Mouse (Mus musculus) lung, postnatal 0 days (tissue): Measurements from ENCODE around the gene Ctss. TPM values are rescaled to one million over a fixed set of nuclear protein-coding genes. Genes with fewer than 3 reads are reported as not detected.

Experiments used
- ATAC-seq: fragments of 200-750 bp; cut with Nextera tagmentation; 2 replicates; pipeline ENCODE4 v1.8.0; 2017; ENCODE audit warnings: moderate library complexity
- DNase-seq: peaks from one replicate; pipeline ENCODE4 v3.0.0-alpha.2; 2016; ENCODE audit warnings: low spot score
- H3K27ac ChIP-seq: fragments of 300-500 bp; sonication (generic); 2 replicates; pipeline ENCODE4 v1.5.1; 2014; ENCODE audit warnings: antibody characterized with exemption, mild to moderate bottlenecking, low read length, mixed read lengths
- H3K27me3 ChIP-seq: fragments of 300-500 bp; sonication (generic); replicated peaks from 2 replicates; pipeline ENCODE4 v1.6.1; 2014; ENCODE audit warnings: low read length, mixed read lengths; ENCODE audit not compliant: insufficient read depth
- H3K36me3 ChIP-seq: fragments of 300-500 bp; sonication (generic); 2 replicates; pipeline ENCODE4 v1.6.1; 2014; ENCODE audit warnings: low read length, mixed read lengths; ENCODE audit not compliant: insufficient read depth
- H3K4me1 ChIP-seq: fragments of 300-500 bp; sonication (generic); 2 replicates; pipeline ENCODE4 v1.6.1; 2014; ENCODE audit warnings: antibody characterized with exemption, low read depth, low read length, mixed read lengths; ENCODE audit not compliant: insufficient read depth
- H3K4me2 ChIP-seq: fragments of 300-500 bp; sonication (generic); replicated peaks from 2 replicates; pipeline ENCODE4 v1.6.1; 2014; ENCODE audit warnings: low read depth, mild to moderate bottlenecking, low read length, moderate library complexity, mixed read lengths
- H3K4me3 ChIP-seq: fragments of 300-500 bp; sonication (generic); 2 replicates; pipeline ENCODE4 v1.5.1; 2014; ENCODE audit warnings: low read depth, low read length
- H3K9ac ChIP-seq: fragments of 300-500 bp; sonication (generic); replicated peaks from 2 replicates; pipeline ENCODE4 v1.6.1; 2014; ENCODE audit warnings: low read depth, mild to moderate bottlenecking
- H3K9me3 ChIP-seq: fragments of 300-500 bp; sonication (generic); 2 replicates; pipeline ENCODE4 v1.6.1; 2016; ENCODE audit warnings: low read length, mixed read lengths
- CTCF ChIP-seq: IDR thresholded peaks from 2 replicates; pipeline ENCODE4 v1.5.1; 2016; ENCODE audit warnings: antibody characterized with exemption, mild to moderate bottlenecking
- EP300 ChIP-seq: IDR thresholded peaks from 2 replicates; pipeline ENCODE4 v1.6.1; 2016; ENCODE audit warnings: antibody characterized with exemption, mild to moderate bottlenecking, control low read depth
- WGBS: fragments of 180-500 bp; shearing (Covaris S2); extraction: QIAGEN DNeasy Blood & Tissue Kit; methylation state at CpG from one replicate; pipeline ENCODE4 v1.1.7; 2014; 5-methylcytosine and 5-hydroxymethylcytosine counted together
- polyA plus RNA-seq: library from polyadenylated mRNA; unstranded; fragments of >200 nt; fragmentation: Nextera tagmentation; extraction: Ambion mirVana; gene quantifications from 2 replicates; pipeline ENCODE4 v1.2.1, GENCODE M21; 2015

The Ctss gene
- polyA plus RNA-seq, 1 experiment from 2014 or later, result 115 TPM

- no peaks in the 10 kb centered on the region for H3K36me3 ChIP-seq
- ATAC-seq (no peak), DNase-seq (no peak)
- H3K4me1 ChIP-seq, result no peaks in the 10 kb centered on the region
- TF ChIP-seq EP300 (no peak), CTCF (no peak)
- WGBS, result 93% methylated on average over 3 of the region's 3 CpGs
- H3K4me2 ChIP-seq, result no peak overlapping the region
- no peak overlapping the region for H3K27ac ChIP-seq
- H3K27me3 ChIP-seq, result no peaks in the 10 kb centered on the region
- H3K9ac ChIP-seq, result no peak overlapping the region
- H3K9me3 ChIP-seq, result no peaks in the 10 kb centered on the region
- no peak overlapping the region for H3K4me3 ChIP-seq
These were observed 43.0 kb downstream of the Ctss start for GRCm38 (mm10) chr3:95569585-95569984.

DNA sequence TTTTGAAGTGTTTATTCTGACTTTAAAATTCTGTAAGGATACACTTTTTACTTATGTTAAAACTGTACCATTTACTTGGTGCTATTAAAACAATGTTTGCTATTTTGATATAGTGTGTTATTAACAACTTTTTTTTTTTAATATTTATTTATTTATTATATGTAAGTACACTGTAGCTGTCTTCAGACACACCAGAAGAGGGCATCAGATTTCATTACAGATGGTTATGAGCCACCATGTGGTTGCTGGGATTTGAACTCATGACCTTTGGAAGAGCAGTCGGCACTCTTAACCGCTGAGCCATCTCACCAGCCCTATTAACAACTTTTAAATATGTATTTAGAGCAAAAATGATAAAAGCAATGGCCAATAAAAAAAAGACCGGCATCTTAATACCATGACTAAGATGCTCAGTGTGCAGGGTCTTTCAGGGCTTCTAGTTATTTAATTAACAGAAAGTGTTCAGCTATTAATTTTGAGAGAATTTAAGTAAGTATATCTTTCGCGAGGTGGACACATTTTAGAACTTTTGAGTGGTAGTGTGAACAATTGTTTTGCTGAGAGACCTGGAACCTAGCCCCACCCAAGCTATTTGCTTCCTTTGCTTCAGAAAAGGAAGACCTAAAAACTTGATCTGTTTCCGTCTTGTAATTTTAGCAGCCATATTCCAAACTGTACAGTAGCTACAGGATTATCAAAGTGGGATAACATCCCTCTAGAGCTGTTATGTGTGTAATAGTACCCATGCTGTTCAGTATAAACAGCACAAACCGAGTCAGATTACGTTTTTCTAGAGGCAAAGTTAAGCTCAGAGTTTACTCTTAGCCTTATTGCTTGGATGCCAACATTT is 61.4 kb downstream of the Ctss start:
- peak overlapping the region; percentile 55 for H3K4me3 ChIP-seq
- H3K9me3 ChIP-seq, result no peaks in the 10 kb centered on the region
- H3K9ac ChIP-seq, result no peak overlapping the region
- no peak overlapping the region for H3K27ac ChIP-seq
- H3K4me1 ChIP-seq, result no peaks in the 10 kb centered on the region
- no peaks in the 10 kb centered on the region for H3K27me3 ChIP-seq
- WGBS, result 43% methylated on average over 8 of the region's 8 CpGs
- TF ChIP-seq CTCF, result no peak
- no peak; the same call in 1 of the 2 replicates for TF ChIP-seq EP300
- peaks cover 3% of the 10 kb centered on the region; the same call in 1 of the 2 replicates for H3K36me3 ChIP-seq
- H3K4me2 ChIP-seq, result peak overlapping the region; percentile 49
- no peak for ATAC-seq
- peak; percentile 6 for DNase-seq

- under 1% methylated on average over 12 of the region's 12 CpGs for WGBS
- H3K4me1 ChIP-seq, result no peaks in the 10 kb centered on the region
These were observed 62.1 kb downstream of the Ctss start, which contains the start of gene Golph3l for GRCm38 (mm10) chr3:95588604-95589086. Golph3l (plus strand) TSS chr3:95588934.

DNA sequence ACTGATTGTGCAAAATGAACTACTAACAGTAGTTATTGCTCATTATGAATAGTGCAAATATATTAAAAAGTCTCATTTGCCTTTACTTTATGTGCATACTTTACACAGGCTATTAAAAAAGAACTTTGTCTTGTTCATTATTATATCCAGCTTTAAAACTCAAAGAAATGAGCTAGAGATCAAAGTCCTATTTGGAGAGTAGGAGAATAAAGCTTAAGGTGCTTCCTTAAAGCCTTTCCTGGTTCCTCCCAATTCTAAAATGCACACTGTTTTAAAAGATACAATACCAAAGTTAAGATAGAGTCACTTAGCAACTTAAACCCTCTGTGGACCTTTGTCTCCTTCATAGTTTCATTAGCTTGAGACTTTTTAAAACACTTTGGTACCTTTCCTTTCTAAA is 72.1 kb downstream of the Ctss start:
- H3K4me2 ChIP-seq, result no peak overlapping the region
- DNase-seq (no peak), ATAC-seq (no peak)
- H3K27ac ChIP-seq, result no peak overlapping the region
- no peak overlapping the region for H3K4me3 ChIP-seq
- no peaks in the 10 kb centered on the region for H3K27me3 ChIP-seq
- TF ChIP-seq EP300, result no peak
- no peak overlapping the region for H3K9ac ChIP-seq
- no peaks in the 10 kb centered on the region for H3K4me1 ChIP-seq
- no peaks in the 10 kb centered on the region for H3K36me3 ChIP-seq
- H3K9me3 ChIP-seq, result no peaks in the 10 kb centered on the region

More at GRCm38 (mm10) chr3:95588604-95589086, 62.1 kb downstream of the Ctss start, which contains the start of gene Golph3l:
- no peaks in the 10 kb centered on the region for H3K27me3 ChIP-seq
- TF ChIP-seq CTCF (peak; percentile 29), EP300 (no peak; the same call in 1 of the 2 replicates)
- H3K4me3 ChIP-seq, result peak within 1 kb of the TSS; percentile 55
- peak within 1 kb of the TSS; percentile 49 for H3K4me2 ChIP-seq
- H3K9ac ChIP-seq, result peak within 1 kb of the TSS; percentile 33; the same call in 1 of the 2 replicates
- peaks cover 3% of the 10 kb centered on the region; the same call in 1 of the 2 replicates for H3K36me3 ChIP-seq
- peak within 1 kb of the TSS; percentile 51; the same call in 1 of the 2 replicates for H3K27ac ChIP-seq
- peak; percentile 100 for ATAC-seq
- DNase-seq, result peak; percentile 99
- no peaks in the 10 kb centered on the region for H3K9me3 ChIP-seq

DNA sequence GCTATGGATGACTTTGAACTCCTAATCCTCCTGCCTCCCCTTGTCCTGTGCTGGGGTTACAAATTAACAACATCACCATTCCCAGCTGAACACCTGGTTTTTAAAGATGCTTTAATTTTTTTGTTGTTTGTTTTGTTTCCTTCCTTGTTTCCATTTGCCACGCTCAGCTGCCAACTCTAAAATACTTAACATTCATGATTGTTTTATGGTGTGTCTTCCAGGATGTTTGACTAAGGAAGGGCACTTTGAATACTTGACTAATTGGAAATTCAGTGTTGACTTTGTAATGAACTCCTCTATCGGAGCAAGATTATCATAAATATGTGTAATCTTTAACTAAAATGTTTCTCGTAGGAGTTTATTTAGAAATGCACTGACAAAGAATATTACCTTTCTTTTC is 74.7 kb downstream of the Ctss start:
- no peak for ATAC-seq
- H3K27ac ChIP-seq, result no peak overlapping the region
- no peak overlapping the region for H3K4me3 ChIP-seq

More for the DNA sequence above, 74.7 kb downstream of the Ctss start:
- no peak overlapping the region for H3K9ac ChIP-seq
- H3K9me3 ChIP-seq, result no peaks in the 10 kb centered on the region
- no peaks in the 10 kb centered on the region for H3K36me3 ChIP-seq
- no peaks in the 10 kb centered on the region for H3K4me1 ChIP-seq
- no peak for DNase-seq
- TF ChIP-seq CTCF (no peak), EP300 (no peak)
- H3K4me2 ChIP-seq, result no peak overlapping the region
- no peaks in the 10 kb centered on the region for H3K27me3 ChIP-seq
- WGBS, result 59% methylated on average over 3 of the region's 3 CpGs

Other genes starting within 250 kb of the Ctss start
- gene Mindy1, start 245.4 kb upstream of the Ctss start, polyA plus RNA-seq, result 65.8 and 68.0 TPM in 2 replicates
- gene Prune1, start 244.7 kb upstream of the Ctss start, polyA plus RNA-seq, result 11.6 and 14.5 TPM in 2 replicates
- gene Anxa9, start 219.6 kb upstream of the Ctss start, polyA plus RNA-seq, result 1.4 and 1.6 TPM in 2 replicates
- gene Cers2, start 212.0 kb upstream of the Ctss start, polyA plus RNA-seq, result 291 and 299 TPM in 2 replicates
- 11.5 and 13.2 TPM in 2 replicates for gene Setdb1, start 169.6 kb upstream of the Ctss start, polyA plus RNA-seq
- gene 4930558C23Rik, start 123.9 kb upstream of the Ctss start, polyA plus RNA-seq, result 0.23 and 0.45 TPM in 2 replicates
- 22.7 and 27.0 TPM in 2 replicates for gene Arnt, start 92.4 kb upstream of the Ctss start, polyA plus RNA-seq
- 8.2 and 8.8 TPM in 2 replicates for gene Ctsk, start 27.5 kb upstream of the Ctss start, polyA plus RNA-seq
- gene Hormad1, start 32.9 kb downstream of the Ctss start, polyA plus RNA-seq, result not detected in 2 replicates
- gene Golph3l, start 62.1 kb downstream of the Ctss start, polyA plus RNA-seq, result 23.1 and 25.3 TPM in 2 replicates
- 48.2 and 52.0 TPM in 2 replicates for gene Ensa, start 98.2 kb downstream of the Ctss start, polyA plus RNA-seq
- gene Mcl1, start 132.0 kb downstream of the Ctss start, polyA plus RNA-seq, result 99.6 and 101 TPM in 2 replicates
- 11.8 and 13.2 TPM in 2 replicates for gene Adamtsl4, start 161.1 kb downstream of the Ctss start, polyA plus RNA-seq
- 94.3 and 107 TPM in 2 replicates for gene Ecm1, start 212.8 kb downstream of the Ctss start, polyA plus RNA-seq
- 18.5 and 19.3 TPM in 2 replicates for gene Tars2, start 233.4 kb downstream of the Ctss start, polyA plus RNA-seq